In the genomic region with DNA sequence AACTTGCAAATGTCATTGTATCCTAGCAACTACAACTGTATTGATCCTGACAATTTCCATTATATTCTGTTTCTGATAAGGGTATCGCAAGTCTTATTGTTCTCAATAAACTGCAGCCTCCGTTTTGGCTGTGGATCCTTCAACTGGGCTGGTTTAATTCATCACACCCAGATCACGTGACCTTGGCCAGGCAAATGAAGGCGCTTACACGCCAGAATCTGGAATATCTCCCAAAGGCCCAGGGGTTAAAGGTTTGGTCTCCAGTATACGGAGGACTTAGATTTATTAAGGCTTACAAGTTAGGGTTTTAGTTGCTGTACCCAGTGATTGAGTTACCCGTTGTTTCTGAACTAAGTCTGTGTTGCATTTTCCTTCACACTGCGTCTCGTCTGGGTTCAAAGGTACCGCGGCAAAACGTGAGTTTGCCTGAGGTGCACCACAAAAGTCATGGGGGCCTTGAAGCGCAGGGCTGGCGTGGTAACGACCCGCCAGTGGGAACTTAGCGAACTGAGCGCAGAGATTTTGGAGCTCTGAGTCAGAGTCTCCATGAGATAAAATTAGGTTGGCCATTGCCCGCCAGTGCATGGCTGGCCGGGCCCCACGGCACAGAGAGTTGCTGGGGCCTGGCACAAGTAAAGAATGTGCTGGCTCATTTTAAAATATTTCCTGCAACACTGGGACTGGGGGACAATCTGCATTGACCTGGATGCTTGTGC, we compare ENCODE assay signal across 21 mouse cellular contexts. TPM values are rescaled to one million over a fixed set of nuclear protein-coding genes. Genes with fewer than 3 reads are reported as not detected.
DNase-seq lines count a peak whose midpoint lies in the region; ATAC-seq and TF ChIP-seq lines count a peak whose summit lies in the region.
"Had no signal": no experiment of that assay in that cellular context is flagged by ENCODE, and none has a peak within 500 bp of the region (broad histone marks: within the 10 kb centered on the region; RNA-seq: fewer than 3 reads in every experiment).

No protein-coding gene starts in this region.

- no peak overlapping the region for H3K9ac ChIP-seq in heart, adult 2 months (ENCODE audit: low read depth, low read length)
- no peak overlapping the region for H3K9ac ChIP-seq in heart, embryonic 13.5 days
- no peak overlapping the region for H3K9ac ChIP-seq in midbrain, postnatal 0 days (replicated peaks; ENCODE audit: low read length, poor library complexity, severe bottlenecking)
- H3K9ac ChIP-seq: embryonic facial prominence, embryonic 12.5 days; liver, embryonic 12.5 days had no signal

- no peaks in the 10 kb centered on the region for H3K79me2 ChIP-seq in heart, adult 2 months (replicated peaks; ENCODE audit: control insufficient read depth, insufficient read depth, low read length)
- H3K79me2 ChIP-seq in myocyte (ENCODE audit: control insufficient read depth, insufficient read depth), result no peaks in the 10 kb centered on the region

- no peaks in the 10 kb centered on the region for H3K36me3 ChIP-seq in heart, adult 2 months (ENCODE audit: control insufficient read depth, insufficient read depth, low read length)
- no peaks in the 10 kb centered on the region for H3K36me3 ChIP-seq in heart, embryonic 10.5 days
- H3K36me3 ChIP-seq in heart, embryonic 13.5 days, result no peaks in the 10 kb centered on the region
- no peaks in the 10 kb centered on the region for H3K36me3 ChIP-seq in myocyte (ENCODE audit: control insufficient read depth, insufficient read depth)
- H3K36me3 ChIP-seq in midbrain, postnatal 0 days (ENCODE audit: insufficient read depth, low read length), result no peaks in the 10 kb centered on the region
- H3K36me3 ChIP-seq: embryonic facial prominence, embryonic 12.5 days; hindbrain, embryonic 10.5 days; liver, embryonic 12.5 days had no signal

- intact Hi-C loops in heart, adult 2 months (cut with DNase I), result no loop called here

- WGBS in heart, adult 2 months, result 61% methylated on average over 21 of the region's 21 CpGs
- WGBS in heart, embryonic 10.5 days, result 78% methylated on average over 21 of the region's 21 CpGs
- 67% methylated on average over 21 of the region's 21 CpGs for WGBS in heart, embryonic 13.5 days
- WGBS in midbrain, postnatal 0 days, result 85% methylated on average over 21 of the region's 21 CpGs
- WGBS in lung, adult 2 months, result 83% methylated on average over 21 of the region's 21 CpGs

- TF ChIP-seq CTCF in heart, adult 2 months (IDR thresholded peaks at IDR 0.05), result no peak
- TF ChIP-seq CTCF in midbrain, postnatal 0 days (IDR thresholded peaks at IDR 0.05), result no peak
- no peak for TF ChIP-seq CTCF in lung, adult 2 months (IDR thresholded peaks at IDR 0.05; ENCODE audit: insufficient read depth, low read length)

- peaks cover 1% of the 10 kb centered on the region; the same call in 1 of the 2 replicates for H3K4me1 ChIP-seq in heart, adult 2 months (ENCODE audit: control insufficient read depth, insufficient read depth, low read length)
- H3K4me1 ChIP-seq in heart, embryonic 10.5 days, result no peaks in the 10 kb centered on the region
- H3K4me1 ChIP-seq in heart, embryonic 13.5 days, result peaks cover 10% of the 10 kb centered on the region
- H3K4me1 ChIP-seq in midbrain, postnatal 0 days (ENCODE audit: insufficient read depth, low read length), result no peaks in the 10 kb centered on the region
- no peaks in the 10 kb centered on the region for H3K4me1 ChIP-seq in lung, adult 2 months (ENCODE audit: control insufficient read depth, insufficient read depth, low read length)
- H3K4me1 ChIP-seq: embryonic facial prominence, embryonic 12.5 days; hindbrain, embryonic 10.5 days; liver, embryonic 12.5 days had no signal

- H3K27me3 ChIP-seq in heart, adult 2 months (ENCODE audit: control insufficient read depth, insufficient read depth, low read length), result no peaks in the 10 kb centered on the region
- H3K27me3 ChIP-seq in heart, embryonic 10.5 days (ENCODE audit: insufficient read depth, poor library complexity, severe bottlenecking), result peaks cover 79% of the 10 kb centered on the region
- peaks cover 81% of the 10 kb centered on the region for H3K27me3 ChIP-seq in heart, embryonic 13.5 days (replicated peaks)
- peaks cover 6% of the 10 kb centered on the region for H3K27me3 ChIP-seq in myocyte (ENCODE audit: control insufficient read depth, insufficient read depth, insufficient read length)
- H3K27me3 ChIP-seq in midbrain, postnatal 0 days (ENCODE audit: insufficient read depth, low read length), result no peaks in the 10 kb centered on the region
- H3K27me3 ChIP-seq: embryonic facial prominence, embryonic 12.5 days had no signal

- H3K9me3 ChIP-seq in heart, embryonic 10.5 days, result no peaks in the 10 kb centered on the region
- no peaks in the 10 kb centered on the region for H3K9me3 ChIP-seq in heart, embryonic 13.5 days
- H3K9me3 ChIP-seq in midbrain, postnatal 0 days (ENCODE audit: low read length), result no peaks in the 10 kb centered on the region
- H3K9me3 ChIP-seq: embryonic facial prominence, embryonic 12.5 days; hindbrain, embryonic 10.5 days; liver, embryonic 12.5 days had no signal

- no peak overlapping the region for H3K4me3 ChIP-seq in heart, adult 2 months
- H3K4me3 ChIP-seq in heart, embryonic 10.5 days, result no peak overlapping the region
- no peak overlapping the region for H3K4me3 ChIP-seq in heart, embryonic 13.5 days
- H3K4me3 ChIP-seq in myocyte, result no peak overlapping the region
- H3K4me3 ChIP-seq in midbrain, postnatal 0 days (ENCODE audit: low read depth, low read length), result no peak overlapping the region
- no peak overlapping the region for H3K4me3 ChIP-seq in lung, adult 2 months (replicated peaks; ENCODE audit: extremely low read depth, low read depth, low read length)
- H3K4me3 ChIP-seq: embryonic facial prominence, embryonic 12.5 days; hindbrain, embryonic 10.5 days; liver, embryonic 12.5 days had no signal

- no peak for TF ChIP-seq POLR2A in heart, adult 2 months (IDR thresholded peaks at IDR 0.05; ENCODE audit: insufficient read depth, low read depth, low read length)
- no peak for TF ChIP-seq POLR2A in myocyte (IDR thresholded peaks at IDR 0.05; ENCODE audit: insufficient read length, low read depth)
- TF ChIP-seq POLR2A in lung, adult 2 months (IDR thresholded peaks at IDR 0.05; ENCODE audit: borderline replicate concordance, extremely low read depth, low read depth, low read length), result no peak

- no peak for TF ChIP-seq EP300 in heart, adult 2 months (IDR thresholded peaks at IDR 0.05; ENCODE audit: insufficient read depth, low read depth, low read length)

- H3K27ac ChIP-seq in heart, adult 2 months, result peak overlapping the region; percentile 74
- H3K27ac ChIP-seq in heart, embryonic 10.5 days, result no peak overlapping the region
- H3K27ac ChIP-seq in heart, embryonic 13.5 days (replicated peaks), result 0 out of 2 replicates have a peak overlapping the region, but pooled peaks have one; percentile 12
- H3K27ac ChIP-seq in midbrain, postnatal 0 days (ENCODE audit: low read depth, low read length), result no peak overlapping the region
- H3K27ac ChIP-seq: embryonic facial prominence, embryonic 12.5 days; hindbrain, embryonic 10.5 days; liver, embryonic 12.5 days had no signal

- peak; percentile 43 to 63 for DNase-seq in heart, adult 2 months
- no peak for DNase-seq in heart, embryonic 10.5 days (ENCODE audit: low spot score)
- DNase-seq in thymus, postnatal 25 days, result peak; percentile 45
- no peak for DNase-seq in thymus, adult 18-20 months
- DNase-seq in midbrain, postnatal 0 days (ENCODE audit: low spot score), result no peak
- no peak for DNase-seq in lung, adult 2 months
- DNase-seq: adrenal gland, postnatal 25 days; cerebellum, postnatal 14 days; lung, postnatal 10 days; right cerebral cortex, postnatal 25 days; thymus, adult 2 months had no signal

- no peak overlapping the region for H3K4me2 ChIP-seq in heart, embryonic 13.5 days
- no peak overlapping the region for H3K4me2 ChIP-seq in myocyte (ENCODE audit: low read depth)
- no peak overlapping the region for H3K4me2 ChIP-seq in midbrain, postnatal 0 days (ENCODE audit: low read depth, low read length, poor library complexity, severe bottlenecking)
- H3K4me2 ChIP-seq: embryonic facial prominence, embryonic 12.5 days; liver, embryonic 12.5 days; midbrain, embryonic 11.5 days had no signal

- H3ac ChIP-seq in myocyte (ENCODE audit: control insufficient read depth, insufficient read length), result no peak overlapping the region

- ATAC-seq in heart, embryonic 13.5 days (ENCODE audit: extremely low read depth, insufficient number of reproducible peaks, low FRiP score, low TSS enrichment), result no peak
- ATAC-seq in midbrain, postnatal 0 days (ENCODE audit: low FRiP score), result no peak
- ATAC-seq: intestine, postnatal 0 days; liver, embryonic 12.5 days had no signal

TF ChIP-seq in myocyte, 11 proteins besides CTCF, POLR2A, EP300 and RAD21:
- no peak for TF ChIP-seq TCF3 (IDR thresholded peaks at IDR 0.05; ENCODE audit: insufficient read length, low read depth)
- TF ChIP-seq MAX (IDR thresholded peaks at IDR 0.05; ENCODE audit: low read depth), result no peak
- no peak for TF ChIP-seq SRF (IDR thresholded peaks at IDR 0.05; ENCODE audit: control insufficient read depth, insufficient read length, low read depth)
- TF ChIP-seq USF1 (IDR thresholded peaks at IDR 0.05; ENCODE audit: low read depth), result peak; percentile 14
- no peak for TF ChIP-seq TCF12 (IDR thresholded peaks at IDR 0.05; ENCODE audit: insufficient read depth, poor library complexity, severe bottlenecking)

RNA-seq across cellular contexts. Expression of a gene that starts 31.2 kb away (rescaled TPM):
- total RNA-seq in heart, adult 2 months (2021), result 100 to 1,000 TPM; 121 to 143 TPM
- 71.0 and 146 TPM in 2 replicates for polyA plus RNA-seq in heart, adult 2 months (2012; rRNA removed)
- polyA plus RNA-seq in heart, embryonic 10.5 days (2016; fragmentation: Nextera tagmentation; extraction: Ambion mirVana), result 126 and 136 TPM in 2 replicates
- polyA plus RNA-seq in heart, embryonic 13.5 days (2015; fragmentation: Nextera tagmentation; extraction: Ambion mirVana), result 115 and 124 TPM in 2 replicates
- 64.1 TPM for polyA plus RNA-seq in myocyte (2012; fragmentation: generic; extraction: Trizol)
- total RNA-seq in midbrain, postnatal 0 days (2014; rRNA removed), result 81.6 and 90.5 TPM in 2 replicates
- polyA plus RNA-seq in midbrain, postnatal 0 days (2015; fragmentation: Nextera tagmentation; extraction: Ambion mirVana), result 103 and 104 TPM in 2 replicates
- 188 and 246 TPM in 2 replicates for polyA plus RNA-seq in lung, adult 2 months (2012; rRNA removed)

RNA-seq across cellular contexts. Expression of a gene that starts 41.2 kb away (rescaled TPM):
- total RNA-seq in heart, adult 2 months (2021), result not detected
- polyA plus RNA-seq in heart, adult 2 months (2012; rRNA removed), result 0.32 TPM in 1 of 2 replicates, not detected in the other
- not detected in 2 replicates for polyA plus RNA-seq in heart, embryonic 10.5 days (2016; fragmentation: Nextera tagmentation; extraction: Ambion mirVana)
- not detected in 2 replicates for polyA plus RNA-seq in heart, embryonic 13.5 days (2015; fragmentation: Nextera tagmentation; extraction: Ambion mirVana)
- polyA plus RNA-seq in myocyte (2012; fragmentation: generic; extraction: Trizol), result not detected
- 0.60 TPM in 1 of 2 replicates, not detected in the other for total RNA-seq in midbrain, postnatal 0 days (2014; rRNA removed)
- polyA plus RNA-seq in midbrain, postnatal 0 days (2015; fragmentation: Nextera tagmentation; extraction: Ambion mirVana), result not detected in 2 replicates
- not detected in 2 replicates for polyA plus RNA-seq in lung, adult 2 months (2012; rRNA removed)
- total RNA-seq: adrenal gland, postnatal 25 days; layer of hippocampus, postnatal 14 days; left cerebral cortex, postnatal 25 days had no signal
- polyA plus RNA-seq: C2C12; embryonic facial prominence, embryonic 12.5 days; hindbrain, embryonic 10.5 days; intestine, postnatal 0 days; liver, embryonic 12.5 days; midbrain, embryonic 11.5 days had no signal

Comparison
In these comparisons a context has a peak if more than half of its experiments do, and no peak if none do; other contexts are left out.
1. DNase-seq: peak in heart, adult 2 months (2 of 2) and thymus, postnatal 25 days (single experiment); none in heart, embryonic 10.5 days (single experiment), thymus, adult 18-20 months (0 of 2), midbrain, postnatal 0 days (single experiment) and lung, adult 2 months (single experiment).
2. H3K27ac ChIP-seq: peak in heart, adult 2 months (single experiment) and heart, embryonic 13.5 days (single experiment); none in heart, embryonic 10.5 days (single experiment) and midbrain, postnatal 0 days (single experiment).